Mouse (Mus musculus) midbrain, embryonic 11.5 days (tissue): ENCODE results near the gene Apom. TPM values are rescaled to one million over a fixed set of nuclear protein-coding genes. Genes with fewer than 3 reads are reported as not detected.

Experiments used
- ATAC-seq: fragments of 200-750 bp; cut with Nextera tagmentation; 2 replicates; pipeline ENCODE4 v1.8.0; 2017; ENCODE audit warnings: moderate TSS enrichment, moderate library complexity; ENCODE audit not compliant: low FRiP score
- DNase-seq: peaks from one replicate; pipeline ENCODE4 v3.0.0; 2015; ENCODE audit warnings: low spot score; ENCODE audit errors: missing footprints
- H3K27ac ChIP-seq: fragments of 300-500 bp; sonication (generic); 2 replicates; pipeline ENCODE4 v1.5.1; 2014; ENCODE audit warnings: low read depth, low read length
- H3K27me3 ChIP-seq: fragments of 300-500 bp; sonication (generic); 2 replicates; pipeline ENCODE4 v1.6.1; 2014; ENCODE audit warnings: mild to moderate bottlenecking, low read length, moderate library complexity, mixed read lengths; ENCODE audit not compliant: control insufficient read depth, insufficient read depth
- H3K36me3 ChIP-seq: fragments of 300-500 bp; sonication (generic); 2 replicates; pipeline ENCODE4 v1.6.1; 2014; ENCODE audit warnings: mild to moderate bottlenecking, low read length, moderate library complexity, mixed read lengths; ENCODE audit not compliant: control insufficient read depth, insufficient read depth
- H3K4me1 ChIP-seq: fragments of 300-500 bp; sonication (generic); 2 replicates; pipeline ENCODE4 v1.6.1; 2014; ENCODE audit warnings: low read length; ENCODE audit not compliant: control insufficient read depth, insufficient read depth
- H3K4me2 ChIP-seq: fragments of 300-500 bp; sonication (generic); 2 replicates; pipeline ENCODE4 v1.6.1; 2014; ENCODE audit warnings: mild to moderate bottlenecking, moderate library complexity
- H3K4me3 ChIP-seq: fragments of 300-500 bp; sonication (generic); 2 replicates; pipeline ENCODE4 v1.5.1; 2014; ENCODE audit warnings: low read depth, low read length
- H3K9ac ChIP-seq: fragments of 300-500 bp; sonication (generic); 2 replicates; pipeline ENCODE4 v1.6.1; 2014; ENCODE audit warnings: low read length
- H3K9me3 ChIP-seq: fragments of 300-500 bp; sonication (generic); 2 replicates; pipeline ENCODE4 v1.6.1; 2016; ENCODE audit warnings: low read length; ENCODE audit not compliant: control insufficient read depth
- WGBS: fragments of 180-500 bp; shearing (Covaris S2); extraction: QIAGEN DNeasy Blood & Tissue Kit; methylation state at CpG from one replicate; pipeline ENCODE4 v1.1.7; 2014; 5-methylcytosine and 5-hydroxymethylcytosine counted together
- polyA plus RNA-seq: library from polyadenylated mRNA; unstranded; fragments of >200 nt; fragmentation: Nextera tagmentation; extraction: Ambion mirVana; gene quantifications from 2 replicates; pipeline ENCODE4 v1.2.1, GENCODE M21; 2014

Apom gene
- polyA plus RNA-seq, 1 experiment from 2014 or later = 0.45 TPM

DNA sequence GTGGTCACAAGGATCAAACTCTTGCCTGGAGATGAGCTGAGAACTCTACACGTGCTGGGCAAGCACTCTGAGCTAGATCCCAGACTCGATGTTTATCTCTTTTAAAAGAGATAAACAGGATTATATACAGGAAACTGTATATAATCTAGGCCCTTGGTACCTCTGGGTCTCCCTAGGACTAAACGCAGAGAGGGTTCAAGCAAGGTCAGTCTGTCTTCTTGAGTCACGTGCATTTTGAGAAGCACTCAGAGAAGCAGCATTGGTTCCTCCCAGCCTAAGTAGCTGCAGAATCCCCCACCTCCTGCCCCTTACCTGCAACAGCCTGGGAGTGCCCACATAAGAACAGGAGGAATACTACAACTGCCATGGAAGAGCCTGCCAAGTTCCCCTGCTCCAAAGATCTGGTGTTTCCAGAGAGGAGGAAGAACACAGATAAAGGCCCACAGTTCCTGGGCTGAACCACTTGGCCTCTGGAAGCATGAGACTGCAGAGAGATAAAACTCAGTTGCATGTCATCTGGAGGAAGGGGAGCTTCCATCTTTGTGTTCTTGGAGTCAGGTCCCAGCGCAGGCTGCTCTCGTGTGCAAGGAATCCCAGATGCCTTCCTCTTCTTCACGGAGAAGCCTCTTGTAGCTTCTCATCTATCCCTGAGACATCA, 46.5 kb downstream of the Apom start, which contains the start of gene Ly6g6f:
TSS of gene Ly6g6f (minus strand) at position 403 of the 658 bp plus-strand sequence.
- DNase-seq (no peak), ATAC-seq (no peak)
- Histone ChIP-seq H3K4me2 (no peak within 1 kb of the TSS), H3K4me1 (peaks cover 5% of the 10 kb centered on the region), H3K9ac (no peak within 1 kb of the TSS), H3K9me3 (no peaks in the 10 kb centered on the region), H3K27ac (no peak within 1 kb of the TSS), H3K36me3 (no peaks in the 10 kb centered on the region), H3K27me3 (no peaks in the 10 kb centered on the region), H3K4me3 (no peak within 1 kb of the TSS)
- WGBS = 81% methylated on average over 7 of the region's 7 CpGs

DNA sequence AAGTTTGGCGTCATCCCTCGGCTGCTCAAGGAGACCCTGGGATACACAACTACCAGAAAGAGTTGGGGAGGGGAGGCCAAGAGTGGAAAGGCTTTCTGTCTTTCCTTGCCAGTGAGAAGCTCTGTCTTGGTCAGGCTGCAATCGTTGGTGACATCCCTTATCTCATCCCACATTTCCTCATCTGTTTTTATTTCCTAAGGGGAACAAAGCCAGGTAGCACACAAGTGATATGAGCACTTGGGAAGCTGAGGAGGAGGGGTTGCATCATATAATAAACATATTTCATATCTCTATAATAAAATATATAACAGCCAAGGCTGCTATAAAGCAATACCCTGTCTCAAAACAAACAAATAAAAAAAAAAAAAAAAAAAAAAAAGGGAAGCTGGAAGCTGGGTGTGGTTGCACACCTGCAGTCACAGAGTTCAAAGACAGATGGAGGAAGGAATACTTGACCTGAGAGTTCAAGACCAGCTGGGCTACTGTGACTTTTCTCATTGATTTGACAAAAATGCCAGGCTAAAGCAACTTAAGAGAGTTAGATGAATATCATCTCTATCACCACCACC, 47.8 kb downstream of the Apom start:
- Histone ChIP-seq H3K9ac (no peak overlapping the region), H3K4me3 (no peak overlapping the region), H3K9me3 (no peaks in the 10 kb centered on the region), H3K4me1 (no peaks in the 10 kb centered on the region), H3K4me2 (no peak overlapping the region), H3K27me3 (no peaks in the 10 kb centered on the region), H3K36me3 (no peaks in the 10 kb centered on the region), H3K27ac (no peak overlapping the region)
- ATAC-seq = no peak
- WGBS = 83% methylated on average over 3 of the region's 3 CpGs
- no peak for DNase-seq

DNA sequence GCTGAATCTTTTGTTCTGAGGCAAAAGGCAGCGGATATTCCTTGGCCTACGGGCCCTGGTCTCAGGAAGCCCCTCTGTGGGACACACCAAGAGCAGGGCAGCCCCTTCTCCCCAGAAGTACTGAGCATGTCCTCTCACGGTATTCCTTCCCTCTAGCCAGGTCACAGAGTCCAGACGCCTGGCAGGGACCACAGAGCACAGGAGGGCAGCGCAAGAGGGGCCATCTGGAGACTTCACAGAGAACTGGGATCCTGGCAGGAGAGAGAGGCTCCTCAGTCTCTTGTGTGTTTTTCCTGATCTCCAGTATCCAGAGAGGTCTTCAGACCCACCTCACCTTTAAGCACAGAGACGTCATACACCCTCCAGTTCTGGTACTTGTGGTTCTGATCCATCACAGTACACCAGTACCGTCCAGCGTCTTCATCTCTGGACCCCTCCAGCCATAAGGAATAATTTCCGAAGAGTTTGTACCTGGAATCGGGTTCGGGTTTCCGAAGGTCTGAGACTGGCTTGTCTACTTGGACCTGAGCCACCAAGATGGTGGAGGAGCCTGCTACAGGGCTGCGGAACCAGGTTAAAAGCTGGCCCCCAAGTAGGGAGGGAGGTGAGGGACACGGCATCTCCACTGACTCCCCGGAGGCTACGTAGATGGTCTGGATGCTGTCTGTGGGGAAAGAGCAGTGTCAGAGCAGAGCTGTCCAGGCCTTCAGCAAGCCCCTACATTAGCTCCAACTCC, 48.8 kb downstream of the Apom start:
- H3K27me3 ChIP-seq = no peaks in the 10 kb centered on the region
- DNase-seq (no peak), ATAC-seq (no peak)
- H3K4me3 ChIP-seq = no peak overlapping the region
- H3K4me1 ChIP-seq = no peaks in the 10 kb centered on the region
- no peaks in the 10 kb centered on the region for H3K9me3 ChIP-seq
- H3K36me3 ChIP-seq = no peaks in the 10 kb centered on the region
- no peak overlapping the region for H3K4me2 ChIP-seq
- WGBS = 88% methylated on average over 16 of the region's 16 CpGs
- H3K9ac ChIP-seq = no peak overlapping the region
- no peak overlapping the region for H3K27ac ChIP-seq

DNA sequence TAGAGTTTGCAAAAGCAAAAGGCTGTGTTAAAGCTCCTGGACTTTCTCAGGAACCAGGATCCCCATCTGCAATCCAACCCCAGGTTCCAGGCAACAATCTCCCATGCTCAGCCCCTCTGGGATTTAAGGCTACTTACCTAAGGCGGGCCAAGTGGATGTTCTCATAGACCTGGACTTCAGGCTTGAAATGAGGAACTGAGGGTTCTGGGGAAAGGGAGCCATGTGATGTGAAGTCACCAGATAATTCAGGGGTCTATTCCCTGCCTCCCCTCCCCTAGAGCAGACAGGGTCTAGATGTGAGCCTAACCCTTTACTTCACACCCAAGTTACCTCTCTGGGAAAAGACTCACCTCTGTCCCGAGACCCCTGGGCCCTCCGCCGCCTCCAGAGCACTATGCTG, 51.1 kb downstream of the Apom start:
- Histone ChIP-seq H3K4me2 (no peak overlapping the region), H3K4me3 (no peak overlapping the region), H3K9ac (no peak overlapping the region), H3K27me3 (no peaks in the 10 kb centered on the region), H3K27ac (no peak overlapping the region), H3K36me3 (no peaks in the 10 kb centered on the region), H3K4me1 (peaks cover 11% of the 10 kb centered on the region; the same call in 1 of the 2 replicates), H3K9me3 (no peaks in the 10 kb centered on the region)
- WGBS = 74% methylated on average over 4 of the region's 4 CpGs
- ATAC-seq (no peak), DNase-seq (no peak)

DNA sequence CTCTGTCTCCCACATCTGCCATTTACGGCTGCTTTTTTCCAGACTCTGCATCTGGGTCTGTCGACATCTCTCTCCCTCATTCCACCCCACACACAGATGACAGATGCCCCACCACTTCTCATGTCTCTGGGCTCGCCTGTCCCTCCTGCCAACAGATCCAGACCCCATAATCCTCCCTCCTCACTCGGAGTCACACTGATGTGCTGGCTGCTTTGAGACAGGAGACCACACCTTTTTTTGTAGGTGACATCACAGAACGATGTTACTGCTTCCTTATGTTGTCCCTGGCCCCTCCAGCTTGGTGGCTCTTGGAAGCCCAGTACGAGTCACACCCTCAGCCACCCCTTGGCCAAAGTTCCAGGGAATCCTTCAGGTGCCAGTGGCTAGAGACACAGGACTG, 51.6 kb downstream of the Apom start:
- Histone ChIP-seq H3K4me3 (no peak overlapping the region), H3K9me3 (no peaks in the 10 kb centered on the region; the same call in 1 of the 2 replicates), H3K4me2 (no peak overlapping the region), H3K36me3 (no peaks in the 10 kb centered on the region), H3K27me3 (no peaks in the 10 kb centered on the region), H3K27ac (no peak overlapping the region), H3K9ac (no peak overlapping the region), H3K4me1 (peaks cover 11% of the 10 kb centered on the region; the same call in 1 of the 2 replicates)
- no peak for ATAC-seq
- WGBS = 64% methylated on average over 6 of the region's 6 CpGs
- DNase-seq = no peak

DNA sequence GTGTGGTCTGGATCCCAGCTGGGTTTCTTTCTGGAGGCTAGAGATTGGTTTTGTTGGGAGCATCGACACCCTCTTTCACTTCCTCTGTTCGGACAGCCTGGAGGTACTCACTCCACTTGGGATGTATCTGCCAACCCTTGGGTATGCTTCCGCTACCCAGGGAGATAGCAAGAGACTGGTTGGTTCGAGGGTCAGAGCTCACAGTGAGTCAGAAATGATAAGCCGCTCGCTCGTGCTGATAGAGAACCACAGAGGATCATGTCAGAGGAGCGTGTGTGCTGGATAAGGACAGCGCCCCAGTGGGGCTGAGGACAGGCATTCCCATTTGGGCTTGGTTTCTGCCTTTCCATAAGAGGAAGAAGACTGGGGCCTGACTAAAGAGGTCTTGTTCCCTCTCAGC, 52.1 kb downstream of the Apom start:
- Histone ChIP-seq H3K9ac (no peak overlapping the region), H3K27me3 (no peaks in the 10 kb centered on the region), H3K27ac (no peak overlapping the region), H3K36me3 (no peaks in the 10 kb centered on the region), H3K4me1 (peaks cover 11% of the 10 kb centered on the region; the same call in 1 of the 2 replicates), H3K9me3 (no peaks in the 10 kb centered on the region; the same call in 1 of the 2 replicates), H3K4me3 (no peak overlapping the region), H3K4me2 (no peak overlapping the region)
- 77% methylated on average over 9 of the region's 9 CpGs for WGBS
- ATAC-seq (no peak), DNase-seq (no peak)

Other genes with a start within 250 kb of the Apom start
- 0.83 and 1.5 TPM in 2 replicates for gene C2, start 233.8 kb downstream of the Apom start, polyA plus RNA-seq
- gene Ehmt2, start 233.6 kb downstream of the Apom start, polyA plus RNA-seq = 56.9 and 60.5 TPM in 2 replicates
- not detected in 2 replicates for gene Slc44a4, start 217.6 kb downstream of the Apom start, polyA plus RNA-seq
- gene Neu1, start 200.8 kb downstream of the Apom start, polyA plus RNA-seq = 11.0 and 12.3 TPM in 2 replicates
- gene Hspa1b, start 172.8 kb downstream of the Apom start, polyA plus RNA-seq = 0.08 and 0.26 TPM in 2 replicates
- gene Gm20481, start 162.1 kb downstream of the Apom start, polyA plus RNA-seq = not detected in 2 replicates
- gene Hspa1a, start 159.9 kb downstream of the Apom start, polyA plus RNA-seq = 0.59 and 1.2 TPM in 2 replicates
- 1.4 and 2.0 TPM in 2 replicates for gene Hspa1l, start 159.3 kb downstream of the Apom start, polyA plus RNA-seq
- 213 and 234 TPM in 2 replicates for gene Lsm2, start 150.2 kb downstream of the Apom start, polyA plus RNA-seq
- 76.1 and 81.2 TPM in 2 replicates for gene Vars, start 131.1 kb downstream of the Apom start, polyA plus RNA-seq
- 0.07 TPM in 1 of 2 replicates, not detected in the other for gene Vwa7, start 115.5 kb downstream of the Apom start, polyA plus RNA-seq
- 5.3 and 7.3 TPM in 2 replicates for gene Sapcd1, start 104.0 kb downstream of the Apom start, polyA plus RNA-seq
- gene Msh5, start 85.3 kb downstream of the Apom start, polyA plus RNA-seq = 5.0 and 5.2 TPM in 2 replicates
- 73.8 and 83.9 TPM in 2 replicates for gene Clic1, start 82.1 kb downstream of the Apom start, polyA plus RNA-seq
- 614 and 653 TPM in 2 replicates for gene Ddah2, start 73.0 kb downstream of the Apom start, polyA plus RNA-seq
- not detected in 2 replicates for gene Ly6g6c, start 66.7 kb downstream of the Apom start, polyA plus RNA-seq
- gene Mpig6b, start 65.9 kb downstream of the Apom start, polyA plus RNA-seq = 0.76 and 0.89 TPM in 2 replicates
- not detected in 2 replicates for gene Ly6g6e, start 55.1 kb downstream of the Apom start, polyA plus RNA-seq
- 0.97 and 1.5 TPM in 2 replicates for gene Ly6g6d, start 54.0 kb downstream of the Apom start, polyA plus RNA-seq
- gene Ly6g6f, start 46.4 kb downstream of the Apom start, polyA plus RNA-seq = 0.28 and 0.74 TPM in 2 replicates
- gene Abhd16a, start 42.8 kb downstream of the Apom start, polyA plus RNA-seq = 40.5 and 45.2 TPM in 2 replicates
- gene Ly6g5c, start 23.8 kb downstream of the Apom start, polyA plus RNA-seq = not detected in 2 replicates
- 0.86 and 1.2 TPM in 2 replicates for gene Ly6g5b, start 16.6 kb downstream of the Apom start, polyA plus RNA-seq
- gene Gpank1, start 10.6 kb downstream of the Apom start, polyA plus RNA-seq = 24.4 and 26.3 TPM in 2 replicates
- 293 and 299 TPM in 2 replicates for gene Csnk2b, start 10.0 kb downstream of the Apom start, polyA plus RNA-seq
- gene D17H6S53E, start 5.7 kb downstream of the Apom start, polyA plus RNA-seq = 7.1 and 8.1 TPM in 2 replicates
- gene Bag6, start 3.1 kb upstream of the Apom start, polyA plus RNA-seq = 96.0 and 104 TPM in 2 replicates
- gene Prrc2a, start 32.8 kb upstream of the Apom start, polyA plus RNA-seq = 138 and 153 TPM in 2 replicates
- 7.8 and 8.4 TPM in 2 replicates for gene Aif1, start 44.0 kb upstream of the Apom start, polyA plus RNA-seq
- gene Lst1, start 56.4 kb upstream of the Apom start, polyA plus RNA-seq = 7.8 and 10.2 TPM in 2 replicates
- gene Ltb, start 62.4 kb upstream of the Apom start, polyA plus RNA-seq = 0.41 TPM in 1 of 2 replicates, not detected in the other
- 0.26 TPM in 1 of 2 replicates, not detected in the other for gene Tnf, start 70.0 kb upstream of the Apom start, polyA plus RNA-seq
- not detected in 2 replicates for gene Lta, start 73.3 kb upstream of the Apom start, polyA plus RNA-seq
- not detected in 2 replicates for gene Gm16181, start 88.8 kb upstream of the Apom start, polyA plus RNA-seq
- gene Atp6v1g2, start 101.6 kb upstream of the Apom start, polyA plus RNA-seq = 17.0 and 17.8 TPM in 2 replicates
- 3.3 and 4.4 TPM in 2 replicates for gene Nfkbil1, start 103.7 kb upstream of the Apom start, polyA plus RNA-seq
- 649 and 657 TPM in 2 replicates for gene Ddx39b, start 109.7 kb upstream of the Apom start, polyA plus RNA-seq
- gene H2-D1, start 130.7 kb upstream of the Apom start, polyA plus RNA-seq = 42.2 and 45.9 TPM in 2 replicates
- gene H2-Q1, start 188.4 kb upstream of the Apom start, polyA plus RNA-seq = not detected in 2 replicates
- 0.22 and 0.34 TPM in 2 replicates for gene H2-Q2, start 210.2 kb upstream of the Apom start, polyA plus RNA-seq
- gene H2-Q4, start 247.6 kb upstream of the Apom start, polyA plus RNA-seq = 1.9 and 2.5 TPM in 2 replicates